Mouse (Mus musculus): ENCODE data around the gene Metrnl. TPM values are rescaled to one million over a fixed set of nuclear protein-coding genes. Genes with fewer than 3 reads are reported as not detected.
A peak's percentile ranks its signal among the peaks of the same experiment; 100 is the strongest.

Metrnl gene
- polyA plus RNA-seq, 1 experiment from 2014 or later, result 11.1 TPM

DNA sequence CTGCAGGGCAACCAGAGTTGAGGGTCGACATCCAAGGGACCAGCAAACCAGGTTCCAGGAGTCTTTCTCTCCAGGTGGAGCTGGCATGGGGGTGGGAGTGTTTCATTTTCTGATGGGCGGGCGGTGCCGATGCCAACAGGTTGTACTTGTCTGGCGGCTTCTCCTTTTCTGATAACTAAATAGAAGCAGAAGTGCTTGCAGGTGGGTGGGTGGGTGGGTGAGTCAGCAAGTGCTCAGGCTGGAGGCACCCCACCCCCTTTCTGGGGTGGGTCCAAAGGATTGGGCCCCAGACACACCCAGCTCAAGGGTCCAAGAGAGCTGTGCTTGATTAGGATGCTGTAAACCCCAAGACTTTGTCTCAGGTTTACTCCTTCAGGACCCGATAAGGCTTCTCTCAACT is 11.6 kb downstream of the Metrnl start:
- Histone ChIP-seq H3K27me3 (no peaks in the 10 kb centered on the region), H3K4me1 (no peaks in the 10 kb centered on the region), H3K27ac (no peak overlapping the region), H3K9ac (no peak overlapping the region), H3K4me2 (replicated peaks) (no peak overlapping the region), H3K4me3 (no peak overlapping the region), H3K9me3 (no peaks in the 10 kb centered on the region), H3K36me3 (no peaks in the 10 kb centered on the region)
- WGBS, result 90% methylated on average over 6 of the region's 6 CpGs
- no peak for ATAC-seq (ENCODE audit: insufficient number of reproducible peaks, insufficient read depth, low FRiP score, low TSS enrichment)

DNA sequence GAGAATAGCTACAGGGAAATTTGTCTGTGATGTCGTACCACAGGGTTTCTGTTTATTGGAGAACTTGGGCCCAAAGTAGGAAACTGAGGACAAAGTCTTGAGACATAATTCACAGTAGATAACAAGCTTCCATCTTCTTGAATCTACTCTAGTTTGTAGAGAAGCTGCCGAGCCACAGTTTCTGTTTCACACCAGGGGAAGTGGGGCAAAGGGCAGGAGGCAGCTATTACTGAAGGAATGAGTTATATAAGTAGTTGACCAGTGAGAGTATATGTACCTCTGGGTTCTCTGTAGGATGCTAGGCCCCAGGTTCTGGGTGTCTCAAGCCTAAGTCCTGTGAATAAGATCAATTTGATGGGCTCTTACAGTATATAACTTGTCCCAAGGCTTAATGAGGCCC is 12.2 kb downstream of the Metrnl start:
- H3K9ac ChIP-seq, result no peak overlapping the region
- H3K27me3 ChIP-seq, result no peaks in the 10 kb centered on the region
- H3K4me2 ChIP-seq (replicated peaks), result no peak overlapping the region
- no peak overlapping the region for H3K27ac ChIP-seq
- no peaks in the 10 kb centered on the region for H3K9me3 ChIP-seq
- H3K36me3 ChIP-seq, result no peaks in the 10 kb centered on the region
- WGBS, result 85% methylated on average over 2 of the region's 2 CpGs
- no peak for ATAC-seq (ENCODE audit: insufficient number of reproducible peaks, insufficient read depth, low FRiP score, low TSS enrichment)
- no peak overlapping the region for H3K4me3 ChIP-seq
- no peaks in the 10 kb centered on the region for H3K4me1 ChIP-seq

DNA sequence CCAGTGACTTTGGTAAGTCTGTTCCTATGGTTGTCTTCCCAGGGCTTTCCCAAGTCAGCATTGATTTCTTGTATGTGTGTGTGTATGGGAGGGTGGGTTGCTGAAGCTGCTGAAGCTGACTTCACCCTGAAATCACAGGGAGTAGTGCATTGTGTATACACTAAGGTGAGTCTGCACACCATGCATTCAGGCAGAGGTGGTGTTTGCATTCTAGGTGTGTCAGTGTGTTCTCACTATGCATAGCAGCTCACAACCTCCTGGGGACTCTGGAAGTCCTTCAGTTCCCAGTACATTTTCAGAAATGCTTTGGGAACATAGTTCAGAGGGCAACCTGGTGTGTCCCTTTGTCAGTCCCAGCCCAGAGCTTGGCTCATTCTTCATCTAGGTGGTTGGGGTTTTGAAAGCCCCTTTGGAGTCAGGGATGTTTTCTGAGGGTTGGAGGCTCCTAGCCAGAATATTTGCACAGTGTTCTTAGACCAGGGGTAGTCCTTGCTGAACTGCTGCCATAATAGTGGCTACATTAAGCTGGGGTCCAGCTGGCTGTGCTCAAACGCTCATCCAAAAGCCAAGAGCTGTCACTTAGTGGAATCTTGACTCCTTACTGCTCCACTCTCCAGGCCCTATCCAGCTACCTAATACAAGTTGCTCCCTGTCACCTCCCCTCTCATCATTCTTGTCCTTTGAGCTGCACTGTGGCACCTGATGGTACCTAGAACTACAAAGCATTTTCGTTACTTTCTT is 13.6 kb downstream of the Metrnl start:
- no peak overlapping the region for H3K27ac ChIP-seq
- H3K4me2 ChIP-seq (replicated peaks), result no peak overlapping the region
- H3K9ac ChIP-seq, result no peak overlapping the region
- no peaks in the 10 kb centered on the region for H3K4me1 ChIP-seq
- no peak overlapping the region for H3K4me3 ChIP-seq
- 78% methylated on average over 2 of the region's 2 CpGs for WGBS
- no peaks in the 10 kb centered on the region for H3K9me3 ChIP-seq
- no peaks in the 10 kb centered on the region for H3K27me3 ChIP-seq
- no peaks in the 10 kb centered on the region for H3K36me3 ChIP-seq
- no peak for ATAC-seq (ENCODE audit: insufficient number of reproducible peaks, insufficient read depth, low FRiP score, low TSS enrichment)

DNA sequence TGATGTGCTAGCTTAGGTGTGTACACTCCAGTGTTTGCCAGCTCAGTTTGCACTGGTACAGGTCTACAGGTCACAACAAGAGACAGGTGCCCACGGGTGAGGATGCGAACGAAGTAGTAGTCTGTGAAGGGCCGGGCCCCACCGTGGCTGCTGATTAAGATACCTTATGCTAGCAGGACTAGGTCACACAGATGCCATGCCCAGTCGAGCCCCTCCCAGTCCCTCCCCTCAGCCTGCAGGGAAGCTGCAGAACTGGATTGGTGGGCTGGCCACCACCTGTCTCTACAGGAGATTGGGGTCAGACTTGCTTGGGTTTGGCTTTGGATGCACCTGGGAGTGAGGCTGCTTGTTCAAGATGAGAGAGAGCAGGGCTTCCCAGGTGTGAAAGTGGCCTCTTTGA is 16.4 kb downstream of the Metrnl start:
- Histone ChIP-seq H3K9me3 (no peaks in the 10 kb centered on the region), H3K4me2 (replicated peaks) (no peak overlapping the region), H3K9ac (no peak overlapping the region), H3K4me1 (no peaks in the 10 kb centered on the region), H3K27ac (no peak overlapping the region), H3K4me3 (no peak overlapping the region), H3K36me3 (no peaks in the 10 kb centered on the region), H3K27me3 (no peaks in the 10 kb centered on the region)
- WGBS, result 55% methylated on average over 6 of the region's 6 CpGs
- peak; percentile 28; the same call in 1 of the 2 replicates for ATAC-seq (ENCODE audit: insufficient number of reproducible peaks, insufficient read depth, low FRiP score, low TSS enrichment)

DNA sequence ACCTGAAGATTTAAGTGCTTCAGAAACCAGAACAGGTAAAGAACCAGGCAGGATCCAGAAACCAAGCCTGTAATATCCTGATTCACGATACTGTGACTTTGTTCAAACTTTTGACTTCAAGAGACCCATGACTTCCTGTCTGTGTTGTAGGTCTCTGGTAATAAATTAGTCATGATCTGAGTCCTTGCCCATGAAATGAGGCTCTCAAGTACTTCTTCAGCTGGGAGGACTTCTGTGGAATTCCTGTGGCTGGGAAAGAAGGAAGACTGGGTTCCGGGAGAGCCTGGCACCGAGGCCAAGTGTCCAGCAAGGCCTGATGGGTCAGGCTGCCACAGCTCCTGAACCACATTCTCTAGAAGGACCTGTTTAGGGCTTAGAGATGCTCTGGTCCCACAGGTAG is 19.4 kb downstream of the Metrnl start:
- no peaks in the 10 kb centered on the region for H3K4me1 ChIP-seq
- no peaks in the 10 kb centered on the region for H3K27me3 ChIP-seq
- no peaks in the 10 kb centered on the region for H3K9me3 ChIP-seq
- H3K36me3 ChIP-seq, result no peaks in the 10 kb centered on the region
- no peak for ATAC-seq (ENCODE audit: insufficient number of reproducible peaks, insufficient read depth, low FRiP score, low TSS enrichment)
- H3K27ac ChIP-seq, result no peak overlapping the region
- H3K4me2 ChIP-seq (replicated peaks), result no peak overlapping the region
- H3K9ac ChIP-seq, result no peak overlapping the region
- H3K4me3 ChIP-seq, result no peak overlapping the region
- WGBS, result 92% methylated on average over 3 of the region's 3 CpGs

DNA sequence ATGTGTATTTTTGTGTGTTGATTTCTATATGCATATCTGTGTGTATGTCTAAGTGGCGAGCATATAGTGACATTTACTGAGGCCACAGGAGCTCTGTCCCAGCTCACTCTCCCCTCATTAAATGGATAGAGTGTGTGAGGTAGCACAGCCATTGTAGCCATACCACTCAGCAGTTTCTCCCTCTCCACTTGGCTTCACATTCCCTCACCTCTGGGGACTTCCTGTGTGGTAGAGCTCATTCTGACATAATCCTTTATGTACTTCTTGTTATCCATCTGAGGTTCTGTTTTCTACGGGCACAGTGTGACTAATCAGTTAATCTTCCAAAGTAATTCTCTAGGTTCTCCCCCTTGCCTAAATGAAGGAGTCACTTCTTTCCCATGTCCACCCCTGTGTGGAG is 21.1 kb downstream of the Metrnl start:
- Histone ChIP-seq H3K27ac (no peak overlapping the region), H3K4me1 (no peaks in the 10 kb centered on the region), H3K4me3 (no peak overlapping the region), H3K9ac (no peak overlapping the region), H3K4me2 (replicated peaks) (no peak overlapping the region), H3K9me3 (no peaks in the 10 kb centered on the region), H3K36me3 (no peaks in the 10 kb centered on the region), H3K27me3 (no peaks in the 10 kb centered on the region)
- no peak for ATAC-seq (ENCODE audit: insufficient number of reproducible peaks, insufficient read depth, low FRiP score, low TSS enrichment)
- 70% methylated on average over 2 of the region's 2 CpGs for WGBS

DNA sequence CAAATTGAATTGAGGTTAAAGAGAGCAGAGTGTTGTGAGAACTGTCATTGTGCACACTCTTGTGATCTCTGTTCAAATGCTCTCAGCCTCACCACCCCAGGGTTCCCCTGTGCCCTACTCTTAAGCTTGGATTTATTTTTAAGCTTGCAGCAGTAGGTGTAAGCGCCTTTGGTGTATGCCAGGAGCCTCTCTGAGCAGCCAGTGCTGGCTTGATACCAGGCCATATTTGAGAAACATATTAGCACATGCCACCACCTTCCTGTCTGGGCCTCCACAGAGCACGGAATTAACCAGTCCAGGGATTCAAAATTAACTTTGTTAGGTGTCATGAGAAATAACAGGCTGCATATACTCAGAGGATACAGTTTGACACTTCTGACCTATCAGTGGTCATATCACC is 25.3 kb downstream of the Metrnl start:
- Histone ChIP-seq H3K9me3 (no peaks in the 10 kb centered on the region), H3K4me3 (no peak overlapping the region), H3K27ac (no peak overlapping the region), H3K4me2 (replicated peaks) (no peak overlapping the region), H3K9ac (no peak overlapping the region), H3K27me3 (no peaks in the 10 kb centered on the region), H3K36me3 (no peaks in the 10 kb centered on the region), H3K4me1 (no peaks in the 10 kb centered on the region)
- ATAC-seq (ENCODE audit: insufficient number of reproducible peaks, insufficient read depth, low FRiP score, low TSS enrichment), result no peak
- 78% methylated on average over 2 of the region's 2 CpGs for WGBS

DNA sequence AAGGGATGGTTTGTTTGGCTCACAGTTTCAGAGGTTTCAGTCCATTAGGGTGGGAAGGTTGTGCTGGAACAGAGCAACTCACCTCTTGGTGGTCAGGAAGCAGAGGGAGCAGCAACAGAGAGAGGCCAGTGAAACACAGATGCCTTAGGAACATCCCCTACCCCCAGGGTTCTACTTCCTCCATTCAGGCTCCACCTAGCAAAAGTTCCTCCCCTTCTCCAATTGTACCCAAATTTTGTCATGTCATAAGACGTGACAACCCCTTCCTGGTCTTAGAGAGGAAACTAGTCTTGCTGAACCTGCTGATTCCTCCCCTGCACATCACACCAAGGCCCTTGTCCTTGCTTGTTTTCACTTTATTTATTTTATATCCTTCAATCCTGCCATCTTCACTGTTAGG is 32.8 kb downstream of the Metrnl start:
- no peaks in the 10 kb centered on the region for H3K36me3 ChIP-seq
- H3K27ac ChIP-seq, result no peak overlapping the region
- peaks cover 9% of the 10 kb centered on the region; the same call in 1 of the 2 replicates for H3K4me1 ChIP-seq
- WGBS, result 76% methylated on average over 1 of the region's 1 CpGs
- H3K27me3 ChIP-seq, result no peaks in the 10 kb centered on the region
- H3K9ac ChIP-seq, result no peak overlapping the region
- ATAC-seq (ENCODE audit: insufficient number of reproducible peaks, insufficient read depth, low FRiP score, low TSS enrichment), result no peak
- no peaks in the 10 kb centered on the region for H3K9me3 ChIP-seq
- no peak overlapping the region for H3K4me2 ChIP-seq (replicated peaks)
- no peak overlapping the region for H3K4me3 ChIP-seq

DNA sequence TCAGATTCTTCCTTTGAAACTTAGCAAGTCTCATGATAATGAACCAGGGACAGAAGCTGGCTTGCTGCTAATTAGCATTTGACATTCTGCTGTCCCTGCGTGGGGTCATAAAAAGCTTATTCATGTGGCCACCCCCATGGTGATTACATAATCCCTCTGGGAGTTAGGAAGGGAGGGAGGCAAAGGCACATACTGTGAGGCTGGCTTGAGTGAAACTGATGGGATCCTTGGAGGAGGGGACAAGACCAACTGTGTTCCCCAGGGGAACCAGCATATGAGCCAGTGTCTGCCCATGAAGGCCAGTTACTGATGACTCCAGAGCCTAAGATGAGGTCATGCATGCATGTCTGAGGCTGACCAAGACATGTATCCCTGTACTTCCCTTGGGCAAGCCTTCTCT is 33.5 kb downstream of the Metrnl start:
- Histone ChIP-seq H3K4me2 (replicated peaks) (no peak overlapping the region), H3K36me3 (no peaks in the 10 kb centered on the region), H3K27me3 (no peaks in the 10 kb centered on the region), H3K4me1 (peaks cover 9% of the 10 kb centered on the region; the same call in 1 of the 2 replicates), H3K4me3 (no peak overlapping the region), H3K27ac (no peak overlapping the region), H3K9me3 (no peaks in the 10 kb centered on the region), H3K9ac (no peak overlapping the region)
- whole genome bisulfite sequencing, result 28% methylated on average over 1 of the region's 1 CpGs
- ATAC-seq (ENCODE audit: insufficient number of reproducible peaks, insufficient read depth, low FRiP score, low TSS enrichment), result no peak

DNA sequence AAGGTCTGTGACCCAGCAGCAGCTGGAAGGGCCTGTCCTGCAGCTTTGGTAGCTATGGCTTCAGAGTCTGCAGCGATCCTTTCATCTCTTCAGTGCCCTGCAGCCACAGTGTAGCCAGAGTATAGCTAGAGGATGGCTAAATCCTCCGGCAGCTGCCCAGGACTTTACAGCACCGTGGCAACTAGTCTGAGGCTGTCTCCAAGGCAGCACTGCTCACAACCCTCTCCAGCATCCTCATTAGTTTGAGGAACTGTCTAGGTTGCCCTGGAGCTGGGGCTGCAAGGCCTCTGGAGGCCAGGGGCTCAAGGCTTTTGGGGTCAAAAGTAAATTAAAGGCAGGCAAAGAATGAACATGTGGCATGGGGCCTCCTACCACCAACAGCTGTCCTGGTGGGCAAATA is 37.3 kb downstream of the Metrnl start:
- Histone ChIP-seq H3K4me3 (no peak overlapping the region), H3K27me3 (no peaks in the 10 kb centered on the region), H3K9ac (no peak overlapping the region), H3K9me3 (no peaks in the 10 kb centered on the region), H3K36me3 (no peaks in the 10 kb centered on the region), H3K27ac (no peak overlapping the region), H3K4me2 (replicated peaks) (no peak overlapping the region), H3K4me1 (peaks cover 9% of the 10 kb centered on the region; the same call in 1 of the 2 replicates)
- no peak for ATAC-seq (ENCODE audit: insufficient number of reproducible peaks, insufficient read depth, low FRiP score, low TSS enrichment)
- WGBS, result 54% methylated on average over 3 of the region's 3 CpGs

DNA sequence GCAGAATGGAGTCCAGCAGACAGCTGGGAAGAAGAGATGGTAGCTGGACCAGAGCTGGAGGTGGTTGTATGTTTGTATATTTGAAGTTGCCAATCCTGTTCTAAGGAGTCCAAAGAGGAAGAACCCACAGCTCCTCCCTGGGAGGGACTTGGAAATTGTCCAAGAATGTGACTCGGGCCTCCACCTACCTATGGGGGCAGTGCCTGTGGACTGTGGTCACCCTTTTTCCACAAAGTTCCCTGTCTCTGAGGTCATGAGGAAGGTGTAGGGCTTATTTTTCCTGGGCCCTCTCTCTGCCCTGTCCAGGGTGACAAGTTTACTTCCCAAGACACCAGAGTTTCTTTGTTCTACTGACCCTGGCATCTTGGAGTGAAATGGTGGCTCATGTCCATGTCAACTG is 39.6 kb downstream of the Metrnl start:
- no peak for ATAC-seq (ENCODE audit: insufficient number of reproducible peaks, insufficient read depth, low FRiP score, low TSS enrichment)
- Histone ChIP-seq H3K9me3 (no peaks in the 10 kb centered on the region), H3K4me1 (no peaks in the 10 kb centered on the region; the same call in 1 of the 2 replicates), H3K4me2 (replicated peaks) (no peak overlapping the region), H3K36me3 (no peaks in the 10 kb centered on the region), H3K27ac (no peak overlapping the region), H3K9ac (no peak overlapping the region), H3K4me3 (no peak overlapping the region), H3K27me3 (no peaks in the 10 kb centered on the region)
- 75% methylated on average over 1 of the region's 1 CpGs for WGBS

DNA sequence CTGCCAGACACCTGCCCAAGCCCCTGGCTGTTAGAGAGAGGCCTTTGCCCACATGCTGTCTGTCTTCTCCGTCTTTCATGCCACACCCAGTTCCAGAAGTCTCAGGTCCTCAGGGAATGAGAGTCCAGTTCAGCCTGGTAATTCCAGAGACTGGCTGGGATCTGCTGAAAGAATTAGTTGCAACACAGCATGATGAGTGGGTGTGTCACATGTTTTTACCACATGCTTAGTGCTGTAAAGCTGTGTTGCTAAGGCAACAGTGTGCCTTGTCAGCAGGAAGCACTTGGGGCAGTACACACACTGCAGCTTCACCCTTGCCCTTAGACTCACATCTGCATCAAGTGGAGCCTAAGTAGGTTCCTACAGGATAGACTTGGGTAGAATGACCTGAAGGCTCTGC is 40.1 kb downstream of the Metrnl start:
- no peak for ATAC-seq (ENCODE audit: insufficient number of reproducible peaks, insufficient read depth, low FRiP score, low TSS enrichment)
- Histone ChIP-seq H3K4me2 (replicated peaks) (no peak overlapping the region), H3K27ac (no peak overlapping the region), H3K9me3 (no peaks in the 10 kb centered on the region), H3K9ac (no peak overlapping the region), H3K36me3 (no peaks in the 10 kb centered on the region), H3K4me1 (no peaks in the 10 kb centered on the region; the same call in 1 of the 2 replicates), H3K4me3 (no peak overlapping the region), H3K27me3 (no peaks in the 10 kb centered on the region)
- 35% methylated on average over 1 of the region's 1 CpGs for WGBS
